19 mouse cellular contexts compared by ENCODE assay signal in genomic region chr5:107122622-107123021, GRCm38 (mm10).
A peak's percentile ranks its signal among the peaks of the same experiment; 100 is the strongest.
DNase-seq lines count a peak whose midpoint lies in the region; ATAC-seq and TF ChIP-seq lines count a peak whose summit lies in the region.
"Had no signal": no experiment of that assay in that cellular context is flagged by ENCODE, and none has a peak within 500 bp of the region (broad histone marks: within the 10 kb centered on the region; RNA-seq: fewer than 3 reads in every experiment).

No protein-coding gene starts in this region.

- no peak for DNase-seq in forebrain, embryonic 10.5 days (ENCODE audit: extremely low spot score, low spot score)
- DNase-seq in forebrain, postnatal 0 days = no peak
- peak; percentile 33 for DNase-seq in kidney, adult 11 months
- DNase-seq in 3T3-L1 (ENCODE audit: low read depth, low spot score) = peak; percentile 75
- no peak for DNase-seq in adipocyte (ENCODE audit: low spot score)
- no peak for DNase-seq in T-cell, adult 2 months (ENCODE audit: low spot score)
- DNase-seq: cerebellum, adult 9-10 months; left cerebral cortex, postnatal 4 days; lung, postnatal 14 days; thymus, adult 18-20 months; thymus, postnatal 4 days had no signal

- no peak overlapping the region for H3K4me2 ChIP-seq in forebrain, postnatal 0 days (ENCODE audit: low read depth)
- H3K4me2 ChIP-seq in kidney, embryonic 16.5 days (replicated peaks; ENCODE audit: low read depth, low read length) = no peak overlapping the region
- H3K4me2 ChIP-seq in embryonic facial prominence, embryonic 15.5 days (replicated peaks) = no peak overlapping the region
- H3K4me2 ChIP-seq: forebrain, embryonic 12.5 days; liver, embryonic 11.5 days; midbrain, embryonic 15.5 days; neural tube, embryonic 15.5 days had no signal

- H3K9ac ChIP-seq in forebrain, postnatal 0 days = no peak overlapping the region
- no peak overlapping the region for H3K9ac ChIP-seq in kidney, embryonic 16.5 days (replicated peaks; ENCODE audit: low read length)
- no peak overlapping the region for H3K9ac ChIP-seq in embryonic facial prominence, embryonic 15.5 days
- H3K9ac ChIP-seq: forebrain, embryonic 12.5 days; midbrain, embryonic 15.5 days; neural tube, embryonic 15.5 days had no signal

- H3K4me1 ChIP-seq in forebrain, embryonic 10.5 days = peaks cover 52% of the 10 kb centered on the region
- H3K4me1 ChIP-seq in forebrain, postnatal 0 days (ENCODE audit: insufficient read depth) = no peaks in the 10 kb centered on the region
- H3K4me1 ChIP-seq in kidney, embryonic 16.5 days (ENCODE audit: insufficient read depth, low read length) = peaks cover 38% of the 10 kb centered on the region
- peaks cover 56% of the 10 kb centered on the region for H3K4me1 ChIP-seq in embryonic facial prominence, embryonic 15.5 days
- H3K4me1 ChIP-seq: midbrain, embryonic 15.5 days had no signal

- H3K4me3 ChIP-seq in forebrain, embryonic 10.5 days = no peak overlapping the region
- H3K4me3 ChIP-seq in forebrain, postnatal 0 days (ENCODE audit: low read depth, low read length) = no peak overlapping the region
- H3K4me3 ChIP-seq in kidney, embryonic 16.5 days (ENCODE audit: low read length) = no peak overlapping the region
- H3K4me3 ChIP-seq in embryonic facial prominence, embryonic 15.5 days (replicated peaks) = no peak overlapping the region
- H3K4me3 ChIP-seq: forebrain, embryonic 12.5 days; midbrain, embryonic 15.5 days; myocyte; neural tube, embryonic 15.5 days had no signal

- ATAC-seq in forebrain, postnatal 0 days = no peak
- no peak for ATAC-seq in kidney, embryonic 16.5 days (ENCODE audit: low FRiP score, low TSS enrichment)
- ATAC-seq in embryonic facial prominence, embryonic 15.5 days (ENCODE audit: insufficient number of reproducible peaks, low FRiP score, low TSS enrichment, low read depth) = no peak
- ATAC-seq: midbrain, embryonic 15.5 days had no signal

- no peaks in the 10 kb centered on the region for H3K36me3 ChIP-seq in forebrain, embryonic 10.5 days (replicated peaks)
- H3K36me3 ChIP-seq in forebrain, postnatal 0 days (ENCODE audit: insufficient read depth) = no peaks in the 10 kb centered on the region
- H3K36me3 ChIP-seq in kidney, embryonic 16.5 days (ENCODE audit: insufficient read depth, low read length) = peaks cover 11% of the 10 kb centered on the region; the same call in 1 of the 2 replicates
- 0 out of 2 replicates have a peak, but pooled peaks cover 19% of the 10 kb centered on the region for H3K36me3 ChIP-seq in embryonic facial prominence, embryonic 15.5 days
- H3K36me3 ChIP-seq: forebrain, embryonic 12.5 days; G1E; midbrain, embryonic 15.5 days; neural tube, embryonic 15.5 days had no signal

- TF ChIP-seq CTCF in forebrain, postnatal 0 days (IDR thresholded peaks at IDR 0.05; ENCODE audit: low read depth) = no peak

- H3K27me3 ChIP-seq in forebrain, embryonic 10.5 days (ENCODE audit: poor library complexity, severe bottlenecking) = no peaks in the 10 kb centered on the region; the same call in 1 of the 2 replicates
- no peaks in the 10 kb centered on the region for H3K27me3 ChIP-seq in forebrain, postnatal 0 days (ENCODE audit: insufficient read depth, low read length)
- H3K27me3 ChIP-seq in kidney, embryonic 16.5 days (ENCODE audit: insufficient read depth, low read length) = no peaks in the 10 kb centered on the region
- no peaks in the 10 kb centered on the region for H3K27me3 ChIP-seq in embryonic facial prominence, embryonic 15.5 days
- H3K27me3 ChIP-seq: forebrain, embryonic 12.5 days; midbrain, embryonic 15.5 days; neural tube, embryonic 15.5 days had no signal

- 73% methylated on average over 4 of the region's 4 CpGs for WGBS in forebrain, embryonic 10.5 days
- WGBS in forebrain, postnatal 0 days = 91% methylated on average over 4 of the region's 4 CpGs
- WGBS in kidney, embryonic 16.5 days = 64% methylated on average over 4 of the region's 4 CpGs
- WGBS in embryonic facial prominence, embryonic 15.5 days = 57% methylated on average over 4 of the region's 4 CpGs

- H3K9me3 ChIP-seq in forebrain, embryonic 10.5 days = no peaks in the 10 kb centered on the region
- H3K9me3 ChIP-seq in forebrain, postnatal 0 days (ENCODE audit: low read length) = no peaks in the 10 kb centered on the region
- H3K9me3 ChIP-seq in kidney, embryonic 16.5 days (ENCODE audit: low read length) = no peaks in the 10 kb centered on the region
- no peaks in the 10 kb centered on the region for H3K9me3 ChIP-seq in embryonic facial prominence, embryonic 15.5 days (replicated peaks)
- H3K9me3 ChIP-seq: forebrain, embryonic 12.5 days; G1E; midbrain, embryonic 15.5 days; neural tube, embryonic 15.5 days had no signal

- peak overlapping the region; percentile 30; the same call in 1 of the 2 replicates for H3K27ac ChIP-seq in forebrain, embryonic 10.5 days
- no peak overlapping the region for H3K27ac ChIP-seq in forebrain, postnatal 0 days (ENCODE audit: low read depth, low read length)
- H3K27ac ChIP-seq in kidney, embryonic 16.5 days (ENCODE audit: low read length) = no peak overlapping the region
- H3K27ac ChIP-seq in embryonic facial prominence, embryonic 15.5 days (replicated peaks) = peak overlapping the region; percentile 51
- H3K27ac ChIP-seq: forebrain, embryonic 12.5 days; midbrain, embryonic 15.5 days; neural tube, embryonic 15.5 days had no signal

Comparison
In these comparisons a context has a peak if more than half of its experiments do, and no peak if none do; other contexts are left out.
1. H3K27ac ChIP-seq: peak in forebrain, embryonic 10.5 days (single experiment) and embryonic facial prominence, embryonic 15.5 days (single experiment); none in forebrain, postnatal 0 days (single experiment) and kidney, embryonic 16.5 days (single experiment).
2. DNase-seq: peak in kidney, adult 11 months (single experiment) and 3T3-L1 (single experiment); none in forebrain, embryonic 10.5 days (single experiment), forebrain, postnatal 0 days (single experiment), adipocyte (single experiment) and T-cell, adult 2 months (single experiment).